Mouse (Mus musculus) yolk sac, embryonic 10.5 days (tissue): ENCODE results near the gene Eml5.

Experiments
- DNase-seq: peaks from one replicate; pipeline ENCODE4 v3.0.0-alpha.2; 2017; ENCODE audit warnings: low spot score

The Eml5 gene

DNA sequence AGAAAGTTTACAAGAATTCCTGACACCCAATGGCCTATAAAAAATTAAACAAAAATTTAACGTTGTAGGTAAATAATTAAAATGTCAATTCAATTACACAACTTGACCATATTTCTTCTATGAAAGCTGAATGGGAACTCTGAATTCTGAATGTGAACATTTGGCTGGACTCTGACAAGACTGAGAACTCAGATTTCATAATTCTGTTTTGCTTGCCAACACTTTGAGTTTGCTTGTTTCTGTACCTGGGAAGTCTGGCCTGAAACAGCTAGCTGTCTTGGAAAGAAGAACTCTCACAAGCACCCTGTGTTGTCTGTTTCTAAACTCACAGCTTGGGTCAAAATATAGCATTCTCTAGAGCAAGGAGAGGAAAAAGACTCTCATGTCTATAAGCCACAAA is 67.4 kb downstream of the Eml5 start:
- DNase-seq: no peak

DNA sequence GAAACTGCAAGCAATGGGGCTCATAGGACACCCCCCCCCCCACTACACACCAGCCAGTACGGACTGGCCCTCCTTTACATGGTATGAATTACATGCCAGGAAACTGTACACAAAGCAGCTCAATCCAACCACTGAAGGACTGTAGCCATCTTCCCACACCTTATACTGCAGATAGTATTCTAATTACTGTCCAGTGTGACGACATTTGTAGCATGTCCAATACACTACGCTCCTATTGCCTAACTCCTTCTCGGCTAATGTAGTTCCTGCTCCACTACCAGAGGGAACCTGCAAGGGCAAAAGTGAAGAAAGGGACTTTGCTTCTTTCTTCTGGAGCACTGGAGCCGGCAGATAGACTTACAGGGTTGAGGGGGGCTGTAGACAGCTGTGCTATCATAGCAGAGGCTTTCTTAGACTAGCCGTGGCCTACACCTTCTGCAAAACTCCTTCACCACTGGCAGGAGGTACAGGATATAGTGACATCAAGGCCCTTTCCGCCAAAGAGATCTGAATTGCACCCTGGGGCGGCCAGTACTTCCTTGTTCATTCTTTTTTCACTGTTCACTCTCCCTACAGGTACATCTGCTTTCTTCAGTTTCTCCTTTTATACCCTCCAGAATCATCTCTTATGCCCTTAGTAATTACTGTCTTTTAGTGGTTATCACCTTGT is 68.2 kb downstream of the Eml5 start:
- no peak for DNase-seq

DNA sequence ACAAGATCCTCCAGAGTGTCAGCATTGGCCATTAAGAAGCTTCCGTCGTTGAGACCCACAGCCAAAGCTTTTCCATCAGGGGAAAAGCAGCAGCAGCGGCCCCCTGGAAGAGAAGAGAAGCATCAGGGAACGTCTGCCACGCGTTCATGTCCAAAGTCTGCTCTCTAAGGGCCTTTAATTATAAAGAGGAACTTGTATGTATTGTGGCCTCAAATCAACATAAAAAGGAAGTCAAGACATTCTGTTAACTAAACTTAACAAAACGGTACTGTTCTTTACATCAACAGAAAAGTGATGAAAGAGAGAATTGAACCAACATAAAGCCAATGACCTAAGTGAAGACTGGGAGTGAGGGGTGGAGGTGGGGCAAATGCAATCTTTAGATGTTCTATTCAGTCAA is 70.2 kb downstream of the Eml5 start:
- no peak for DNase-seq

DNA sequence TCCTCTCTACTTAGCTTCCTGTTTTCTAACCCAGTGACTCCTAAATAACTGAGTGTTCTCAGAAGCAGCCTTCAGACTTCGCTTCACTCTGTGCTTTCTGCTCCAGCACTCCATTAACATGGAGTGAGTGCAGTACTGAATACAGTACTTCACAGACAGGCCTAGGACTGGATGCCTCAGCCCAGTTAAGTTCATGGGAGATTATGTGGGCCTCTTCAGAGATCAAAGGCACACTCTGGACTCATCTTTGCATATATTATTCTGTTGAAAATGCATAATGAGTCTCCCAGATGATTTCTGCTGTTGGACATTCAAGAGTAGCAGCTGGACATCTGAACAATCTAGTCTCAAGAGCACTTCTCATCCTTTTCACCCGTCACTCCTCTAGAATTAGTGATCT is 80.5 kb downstream of the Eml5 start:
- no peak for DNase-seq

DNA sequence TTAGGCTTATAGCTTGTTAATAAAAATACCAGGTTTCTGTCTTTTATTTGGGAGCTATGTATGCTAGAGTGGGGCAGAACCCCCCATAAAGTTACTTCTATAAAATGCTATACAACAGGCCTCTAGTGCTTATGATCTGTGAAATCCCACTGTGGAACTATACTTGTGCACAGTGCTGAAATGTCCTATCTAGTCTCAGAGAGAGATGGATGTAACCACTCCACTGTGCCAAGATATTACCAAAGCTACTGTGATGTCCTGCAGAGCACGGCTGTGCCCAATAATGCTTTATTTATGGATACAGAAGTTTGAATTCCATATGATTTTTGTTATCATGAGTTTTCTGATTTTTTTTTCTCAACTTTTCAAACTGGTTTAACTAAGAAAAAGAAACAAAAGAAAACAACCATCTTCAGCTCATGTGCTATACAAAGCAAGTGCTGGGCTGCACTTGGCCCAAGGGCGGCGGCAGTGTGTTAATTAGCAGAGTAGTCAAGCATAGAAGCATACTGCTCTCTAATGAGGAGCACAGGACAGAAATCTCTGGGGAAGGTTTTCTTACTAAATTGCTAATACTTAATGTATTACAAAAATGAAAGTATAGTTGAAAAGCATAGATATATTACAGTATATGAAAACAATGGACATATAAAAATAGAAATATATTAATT is 97.1 kb downstream of the Eml5 start:
- no peak for DNase-seq

DNA sequence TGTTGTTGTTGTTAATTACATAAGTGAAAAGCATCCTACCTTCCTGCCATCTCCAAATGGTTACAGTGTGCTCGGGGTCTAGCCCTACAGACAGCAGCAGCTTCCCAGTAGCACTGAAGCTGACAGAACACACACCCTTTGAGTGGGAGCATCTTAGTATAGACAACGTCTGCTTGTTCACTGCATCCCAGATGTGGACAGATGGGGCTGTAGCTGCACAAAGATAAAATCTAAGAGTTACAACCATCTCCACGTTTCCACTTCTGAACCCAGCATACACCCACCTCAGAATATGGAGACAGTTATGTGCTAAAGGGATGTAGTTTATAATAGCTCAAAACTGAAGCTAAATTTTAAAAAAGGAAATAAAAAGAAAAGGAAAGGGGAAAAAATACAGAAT is 99.0 kb downstream of the Eml5 start:
- DNase-seq: no peak

DNA sequence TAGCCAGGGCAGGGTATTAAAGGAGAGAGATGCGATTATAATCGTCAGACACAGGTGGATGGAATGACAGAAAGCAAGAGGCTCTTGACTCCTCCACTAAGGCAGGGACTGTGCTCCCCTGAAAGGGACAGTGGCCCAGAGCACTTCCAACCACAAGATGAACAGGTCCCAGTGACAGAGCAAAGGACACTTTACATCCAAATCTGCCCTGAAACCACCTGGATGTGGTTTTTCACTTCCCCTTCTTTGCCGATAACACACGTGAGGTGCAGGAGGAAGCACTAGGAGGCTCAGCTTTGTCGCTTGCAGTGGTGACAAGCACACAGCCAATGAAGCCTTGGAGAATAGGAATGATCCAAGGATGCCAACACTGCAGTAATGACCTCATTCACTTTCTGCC is 101.0 kb downstream of the Eml5 start:
- DNase-seq: no peak

DNA sequence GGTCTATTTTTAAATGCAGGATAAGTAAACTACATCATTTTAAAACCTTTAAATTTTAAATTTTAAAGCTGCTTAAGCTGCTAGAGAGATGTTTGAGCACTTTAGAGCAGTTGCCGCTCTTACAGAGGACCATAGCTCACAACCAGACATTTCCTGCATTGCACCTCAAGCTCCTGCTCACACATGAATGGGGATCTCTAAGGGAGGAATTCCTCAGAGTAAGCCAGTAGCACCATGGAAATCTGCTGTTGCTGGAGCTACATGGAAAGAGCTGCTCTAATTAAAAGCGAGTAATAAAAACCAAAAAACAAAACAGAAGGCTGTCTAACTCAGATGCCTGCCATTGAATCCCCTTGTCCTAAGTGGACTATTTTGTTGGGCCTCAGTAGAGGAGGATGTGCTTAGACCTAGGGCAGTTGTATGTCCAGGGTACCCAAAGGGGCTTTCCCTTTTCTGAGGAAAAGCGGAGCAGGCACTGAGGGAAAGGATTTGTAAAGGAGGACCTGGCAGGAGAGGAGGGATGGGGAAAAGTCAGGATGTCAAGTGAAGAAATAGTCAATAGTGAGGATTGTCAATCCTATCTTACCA is 105.5 kb downstream of the Eml5 start:
- no peak for DNase-seq

DNA sequence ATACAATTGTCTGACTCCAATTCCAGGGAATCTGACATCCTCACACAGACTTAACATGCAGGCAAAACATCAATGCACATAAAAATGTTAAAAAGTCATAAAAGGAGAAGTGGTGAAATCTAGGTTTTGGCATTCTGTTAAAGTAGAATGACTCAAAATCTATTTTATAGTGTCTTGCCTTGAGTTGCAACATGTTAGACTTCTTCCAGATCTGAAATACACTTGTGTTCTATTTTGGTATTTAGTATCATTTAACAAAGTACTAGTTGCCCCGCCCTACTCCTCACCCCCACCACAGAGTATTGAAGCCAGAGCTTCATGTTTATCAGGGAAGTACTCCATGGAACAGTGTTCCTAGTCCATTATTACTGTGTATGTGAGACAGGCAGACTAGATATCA is 117.0 kb downstream of the Eml5 start:
- DNase-seq: no peak

DNA sequence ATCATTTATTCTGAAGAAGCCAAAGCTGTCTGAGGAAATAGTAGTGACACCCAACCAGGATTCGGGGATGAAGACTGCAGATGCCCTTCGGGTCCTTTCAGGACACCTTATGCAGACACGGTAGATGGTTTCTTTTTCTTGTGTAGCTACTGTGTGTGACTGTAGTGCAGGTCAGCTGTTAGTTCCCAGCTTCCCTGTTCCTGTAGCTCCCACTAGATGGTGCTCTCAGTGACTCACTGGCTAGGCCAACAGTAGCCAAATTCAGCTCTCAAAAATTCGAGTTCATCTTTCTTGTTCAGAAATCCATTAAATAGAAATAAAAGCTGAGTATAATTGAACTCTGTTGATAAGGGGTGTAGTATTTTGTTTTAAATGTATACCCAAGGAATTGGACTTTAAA is 122.1 kb downstream of the Eml5 start:
- no peak for DNase-seq

DNA sequence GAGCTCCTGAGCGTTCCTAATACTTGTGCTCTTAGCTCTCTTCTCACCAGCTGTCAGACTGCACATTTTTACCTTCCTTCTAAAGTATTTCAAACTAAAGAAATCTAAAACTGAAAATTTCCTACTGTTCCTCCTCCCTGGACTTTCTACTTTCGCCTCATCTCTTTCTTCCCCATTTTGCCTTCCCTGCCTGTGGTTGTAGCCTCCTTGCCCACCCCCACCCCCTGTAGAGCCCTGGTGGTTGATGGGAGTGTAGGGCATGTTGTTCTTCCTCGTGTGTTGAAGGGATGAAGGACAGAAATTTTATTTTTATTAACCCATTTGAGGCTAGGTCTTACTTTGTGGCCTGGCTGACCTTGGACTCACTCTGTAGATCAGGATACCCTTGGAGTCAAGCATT is 123.8 kb downstream of the Eml5 start:
- no peak for DNase-seq

DNA sequence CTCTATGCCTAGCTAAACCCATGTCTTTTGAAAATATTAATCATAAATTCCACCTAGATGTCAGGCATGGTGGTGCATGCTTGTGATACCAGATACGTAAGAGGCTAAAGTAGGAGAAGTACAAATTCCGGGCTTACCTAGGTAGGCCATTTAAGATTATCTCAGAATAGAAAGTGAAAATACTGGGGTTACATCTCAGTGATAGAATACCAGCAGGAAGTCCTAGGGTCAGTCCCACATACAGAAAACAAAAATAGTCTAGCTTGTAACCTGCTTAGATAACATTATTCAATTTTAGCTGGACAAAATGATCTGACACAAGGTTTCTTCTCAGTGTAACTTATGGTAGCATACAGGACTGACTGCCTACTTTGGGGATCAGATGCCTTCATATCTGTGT is 135.0 kb downstream of the Eml5 start:
- no peak for DNase-seq

DNA sequence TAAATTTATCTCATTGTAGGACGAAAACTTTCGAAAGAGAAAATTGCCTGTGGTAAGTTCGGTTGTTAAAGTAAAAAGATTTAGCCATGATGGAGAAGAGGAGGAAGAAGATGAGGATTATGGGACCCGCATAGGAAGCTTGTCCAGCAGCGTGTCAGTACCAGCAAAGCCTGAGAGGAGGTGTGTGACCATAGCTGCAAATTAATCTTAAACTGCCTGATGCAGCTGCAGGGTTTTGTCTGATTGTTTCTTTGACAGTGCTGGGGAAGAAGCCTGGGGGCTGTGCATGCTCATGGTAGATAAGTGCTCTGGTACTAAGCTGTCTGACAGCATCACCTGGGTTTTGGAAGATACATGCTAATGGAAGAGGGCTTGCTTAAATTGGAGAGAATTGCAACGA is 141.6 kb downstream of the Eml5 start:
- no peak for DNase-seq

DNA sequence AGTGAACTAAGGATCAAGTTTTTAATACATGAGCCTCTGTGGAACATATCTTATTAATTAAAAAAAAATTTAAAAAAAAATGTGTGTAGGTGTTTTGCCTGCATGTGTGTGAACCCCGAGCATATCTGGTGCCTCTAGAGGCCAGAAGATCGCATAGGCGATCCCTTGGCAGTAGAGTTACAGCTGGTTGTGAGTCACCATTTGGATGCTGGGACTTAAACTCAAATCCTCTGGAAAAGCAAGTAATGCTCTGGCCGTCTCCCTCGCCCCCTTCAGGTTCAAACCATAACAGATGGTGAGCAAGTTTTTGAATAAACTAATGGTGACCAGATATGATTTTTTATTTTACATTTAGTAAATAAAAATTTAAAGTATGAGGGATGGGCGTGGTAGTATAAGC is 143.6 kb downstream of the Eml5 start:
- no peak for DNase-seq

DNA sequence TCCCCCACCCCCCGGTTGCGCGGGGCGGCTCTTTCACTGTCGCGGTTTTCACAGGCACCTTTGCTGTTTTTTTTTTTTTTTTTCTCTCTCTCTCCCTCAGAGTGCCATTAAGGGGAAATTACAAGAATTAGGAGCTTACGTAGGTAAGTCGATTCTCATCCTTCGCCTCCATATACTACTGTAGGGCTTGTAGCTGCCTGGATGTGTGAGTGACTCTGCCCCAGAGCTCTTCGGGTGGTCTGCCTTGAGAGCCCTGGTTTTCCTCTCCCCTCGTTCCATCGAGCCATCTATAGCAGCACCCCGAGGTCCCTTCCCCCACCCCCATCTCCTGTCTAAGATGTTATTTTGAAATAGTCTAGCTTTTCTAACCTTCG is 153.9 kb downstream of the Eml5 start:
- peak; percentile 23 for DNase-seq

DNA sequence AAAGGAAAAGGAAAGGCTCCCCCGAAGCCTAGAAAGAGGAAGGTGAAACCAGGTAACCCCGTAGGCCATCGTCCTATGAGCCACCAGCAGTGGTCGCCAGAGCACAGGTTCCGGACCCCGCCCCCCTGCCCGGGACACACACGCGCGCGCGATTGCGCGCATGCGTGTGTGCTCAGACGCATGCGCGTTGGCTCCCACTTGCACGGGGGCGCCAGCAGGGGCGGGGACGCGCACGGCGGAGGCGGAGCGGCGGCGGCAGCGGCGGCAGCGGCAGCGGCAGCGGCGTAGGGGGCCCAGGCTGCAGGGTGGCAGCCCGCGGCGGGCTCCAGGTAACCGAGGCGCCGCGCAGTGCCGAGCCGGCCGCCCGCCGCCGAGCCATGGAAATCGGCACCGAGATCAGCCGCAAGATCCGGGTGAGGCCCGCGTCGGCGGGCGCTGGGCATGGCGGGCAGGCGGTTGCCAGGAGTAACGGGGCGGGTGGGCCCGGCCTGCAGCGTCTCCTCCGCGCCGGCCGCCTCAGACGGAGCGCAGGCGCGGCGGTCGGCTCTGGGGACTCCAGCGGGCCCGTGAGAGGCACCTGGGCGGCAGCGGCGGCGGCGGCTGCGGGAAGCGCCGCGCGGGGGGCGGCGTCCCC is 154.4 kb downstream of the Eml5 start, which contains the start of gene Zc3h14:
Gene Zc3h14, plus strand, starts transcription at position 219 of the 634 bp plus-strand sequence.
- peak; percentile 89 for DNase-seq

DNA sequence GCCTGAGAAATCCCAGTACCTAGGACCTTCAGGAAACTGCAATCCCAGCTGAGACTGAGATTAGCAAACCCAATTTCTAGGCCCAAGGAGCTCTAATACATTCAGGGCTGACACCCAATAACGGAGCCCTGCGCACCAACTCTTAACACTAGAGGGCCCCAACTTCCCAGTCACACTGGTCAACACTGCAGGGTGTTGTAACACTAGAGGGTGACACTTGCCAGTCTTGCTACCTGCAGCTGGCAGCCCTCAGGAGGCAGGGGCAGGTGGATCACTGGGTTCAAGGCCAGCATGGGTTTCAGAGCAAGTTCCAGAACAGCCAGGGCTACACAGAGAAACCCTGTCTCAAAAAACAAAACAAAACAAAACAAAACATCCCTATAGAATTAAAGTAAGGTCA is 155.2 kb downstream of the Eml5 start:
- DNase-seq: peak; percentile 60

DNA sequence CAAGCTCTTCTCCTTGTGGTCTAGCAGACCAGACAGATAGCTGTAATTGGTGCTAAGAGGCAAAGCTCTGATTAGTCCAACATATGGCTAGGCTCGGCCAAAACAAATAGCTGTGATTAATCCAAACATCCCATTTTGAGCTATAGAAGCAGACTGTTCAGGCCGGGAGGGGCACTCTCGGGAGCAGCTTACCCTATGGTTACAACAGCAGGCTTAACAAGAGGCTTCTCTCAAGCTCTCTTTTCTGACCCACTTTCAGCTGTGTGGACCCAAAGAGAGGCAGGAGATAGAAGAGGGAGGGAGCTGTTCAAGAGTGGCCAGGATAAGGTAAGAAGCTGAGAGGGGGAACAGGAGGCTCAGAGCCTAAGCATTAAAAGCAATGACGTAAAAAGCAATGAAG is 155.7 kb downstream of the Eml5 start:
- peak; percentile 21 for DNase-seq

DNA sequence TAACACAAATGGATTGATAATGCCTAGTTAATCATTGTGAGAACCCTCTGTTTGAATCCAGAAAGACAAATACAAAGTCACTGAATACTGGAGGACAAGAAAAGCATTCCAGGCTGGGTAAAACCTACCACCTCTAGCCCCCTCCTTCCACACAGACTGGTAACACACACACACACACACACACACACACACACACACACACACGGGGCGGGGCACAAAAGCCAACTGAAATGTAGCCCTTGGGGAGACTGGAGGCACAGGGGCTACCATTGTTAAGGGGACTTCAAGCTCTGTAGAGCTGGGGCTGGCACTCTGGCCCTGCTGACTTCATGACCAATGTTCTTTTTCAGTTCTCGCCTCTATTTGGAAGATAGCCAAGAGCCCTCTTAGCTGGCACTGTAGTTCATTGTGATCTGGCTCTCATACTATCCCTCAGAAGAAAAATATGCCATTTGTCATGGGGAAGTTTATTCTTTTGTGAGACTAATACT is 160.2 kb downstream of the Eml5 start:
- peak; percentile 26 for DNase-seq

DNA sequence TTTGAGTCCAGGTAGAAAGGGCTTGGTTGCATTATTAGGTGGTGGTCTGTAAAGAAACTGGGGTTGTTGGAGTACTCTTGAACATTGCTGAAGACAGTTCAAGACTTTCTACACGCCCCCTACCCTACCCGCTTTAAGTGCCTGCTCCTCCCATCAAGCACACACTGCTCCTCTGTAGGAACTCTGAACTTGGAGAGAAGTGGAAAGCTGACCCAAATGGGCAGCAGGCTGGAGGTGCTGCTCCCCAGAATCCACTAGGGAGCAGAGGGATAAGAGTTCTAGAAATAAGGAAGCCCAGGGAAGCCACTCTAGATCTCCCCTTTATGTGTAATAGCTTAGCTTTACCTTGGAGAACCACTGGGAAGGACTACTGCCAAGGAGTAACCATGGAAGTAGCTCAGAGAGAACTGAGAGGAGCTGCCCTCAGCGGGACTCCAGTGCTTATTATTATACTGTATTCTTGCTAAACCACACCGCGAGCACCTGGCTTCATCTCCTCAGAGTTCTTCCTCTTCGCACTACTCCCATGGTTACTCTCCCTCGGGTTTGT is 163.4 kb downstream of the Eml5 start:
- no peak for DNase-seq

DNA sequence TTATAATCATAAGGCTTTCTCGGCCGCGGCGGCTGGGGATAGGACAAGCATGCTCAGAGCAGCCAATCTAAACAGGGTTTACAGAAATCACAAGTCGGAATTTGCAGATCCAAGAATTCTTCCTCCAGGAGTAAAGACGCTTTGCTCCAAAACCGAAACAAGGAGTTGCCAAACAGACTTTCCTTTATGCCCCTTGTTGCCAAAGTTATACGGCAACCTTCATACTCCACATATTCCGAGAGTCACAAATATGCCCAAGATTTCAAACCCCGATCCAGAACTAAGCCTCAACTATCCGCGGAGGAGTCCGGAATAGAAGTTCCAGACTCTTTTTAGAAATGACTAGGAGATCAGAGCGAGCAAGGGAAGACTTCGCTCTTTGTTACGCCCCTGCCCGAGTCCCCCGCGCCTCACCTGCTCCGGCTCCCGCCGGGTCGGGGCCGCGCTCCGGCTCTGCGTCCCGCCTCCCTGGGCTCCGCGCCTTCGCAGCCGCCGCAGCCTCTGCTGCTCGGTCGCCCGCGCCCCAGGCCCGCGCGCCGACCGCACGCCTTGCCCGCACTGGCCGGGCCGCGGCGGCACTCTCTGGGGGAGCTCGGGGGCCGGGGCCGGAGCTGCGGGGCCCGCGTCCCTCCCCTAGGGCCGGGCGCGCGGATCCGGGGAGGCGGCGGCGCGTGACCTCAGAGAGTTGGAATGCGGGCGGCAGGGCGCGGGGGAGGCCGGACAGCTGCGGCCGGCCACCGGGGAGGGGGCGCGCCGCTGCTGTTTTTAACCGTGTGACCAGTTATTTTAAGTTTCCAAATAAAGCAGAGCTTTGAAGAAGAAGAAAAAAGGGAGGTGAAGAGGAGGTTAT is 164.1 kb downstream of the Eml5 start, which contains the start of gene Ptpn21:
Gene Ptpn21, minus strand, starts transcription at position 455 of the 850 bp plus-strand sequence.
- DNase-seq: peak; percentile 76
